9 mouse cellular contexts compared by ENCODE assay signal in genomic region chr14:73116938-73117337, GRCm38 (mm10). TPM values are rescaled to one million over a fixed set of nuclear protein-coding genes. Genes with fewer than 3 reads are reported as not detected.
A peak's percentile ranks its signal among the peaks of the same experiment; 100 is the strongest.
DNase-seq lines count a peak whose midpoint lies in the region; ATAC-seq and TF ChIP-seq lines count a peak whose summit lies in the region.
"Had no signal": no experiment of that assay in that cellular context is flagged by ENCODE, and none has a peak within 500 bp of the region (broad histone marks: within the 10 kb centered on the region; RNA-seq: fewer than 3 reads in every experiment).

No protein-coding gene starts in this region.

- no peak for TF ChIP-seq POLR2A in bone marrow, adult 2 months (IDR thresholded peaks at IDR 0.05; ENCODE audit: borderline replicate concordance, control insufficient read depth, low read depth, low read length)
- TF ChIP-seq POLR2A in spleen, adult 2 months (IDR thresholded peaks at IDR 0.05; ENCODE audit: low read depth, low read length), result 0 out of 2 replicates have a peak, but pooled peaks have one; percentile 8

- H3K9me3 ChIP-seq in lung, embryonic 14.5 days (ENCODE audit: low read depth, low read length), result no peaks in the 10 kb centered on the region
- H3K9me3 ChIP-seq in forebrain, embryonic 12.5 days, result no peaks in the 10 kb centered on the region
- H3K9me3 ChIP-seq: midbrain, embryonic 12.5 days had no signal

- no peaks in the 10 kb centered on the region for H3K27me3 ChIP-seq in lung, embryonic 14.5 days (ENCODE audit: insufficient read depth, low read length)
- H3K27me3 ChIP-seq in spleen, adult 2 months (ENCODE audit: control insufficient read depth, insufficient read depth, low read length), result no peaks in the 10 kb centered on the region
- no peaks in the 10 kb centered on the region for H3K27me3 ChIP-seq in forebrain, embryonic 12.5 days
- H3K27me3 ChIP-seq: midbrain, embryonic 12.5 days had no signal

- no peak overlapping the region for H3K9ac ChIP-seq in lung, embryonic 14.5 days
- H3K9ac ChIP-seq in forebrain, embryonic 12.5 days, result no peak overlapping the region
- H3K9ac ChIP-seq: midbrain, embryonic 12.5 days had no signal

- no peaks in the 10 kb centered on the region for H3K36me3 ChIP-seq in lung, embryonic 14.5 days (ENCODE audit: insufficient read depth)
- no peaks in the 10 kb centered on the region for H3K36me3 ChIP-seq in spleen, adult 2 months (ENCODE audit: control insufficient read depth, insufficient read depth, low read length)
- H3K36me3 ChIP-seq in forebrain, embryonic 12.5 days (replicated peaks), result no peaks in the 10 kb centered on the region
- H3K36me3 ChIP-seq: midbrain, embryonic 12.5 days had no signal

- H3K27ac ChIP-seq in bone marrow, adult 2 months (ENCODE audit: control insufficient read depth, insufficient read depth, low read depth, low read length, poor library complexity), result peak overlapping the region; percentile 65
- H3K27ac ChIP-seq in lung, embryonic 14.5 days (ENCODE audit: low read depth), result 0 out of 2 replicates have a peak overlapping the region, but pooled peaks have one; percentile 24
- H3K27ac ChIP-seq in spleen, adult 2 months (ENCODE audit: insufficient read depth, low read length), result peak overlapping the region; percentile 84
- no peak overlapping the region for H3K27ac ChIP-seq in forebrain, embryonic 12.5 days
- H3K27ac ChIP-seq: midbrain, embryonic 12.5 days had no signal

- WGBS in bone marrow, adult 2 months, result under 1% methylated on average over 9 of the region's 9 CpGs
- 27% methylated on average over 9 of the region's 9 CpGs for WGBS in lung, embryonic 14.5 days
- WGBS in spleen, adult 2 months, result 0% methylated on average over 9 of the region's 9 CpGs
- WGBS in forebrain, embryonic 12.5 days, result 63% methylated on average over 9 of the region's 9 CpGs

- H3K4me2 ChIP-seq in lung, embryonic 14.5 days, result peak overlapping the region; percentile 34
- H3K4me2 ChIP-seq in forebrain, embryonic 12.5 days, result no peak overlapping the region
- H3K4me2 ChIP-seq: midbrain, embryonic 12.5 days had no signal

- ATAC-seq in lung, embryonic 14.5 days (ENCODE audit: insufficient read depth), result peak; percentile 47; the same call in 1 of the 2 replicates
- ATAC-seq in forebrain, embryonic 12.5 days (ENCODE audit: low FRiP score), result no peak

- 0 out of 2 replicates have a peak, but pooled peaks have one; percentile 13 for TF ChIP-seq CTCF in bone marrow, adult 2 months (IDR thresholded peaks at IDR 0.05; ENCODE audit: control insufficient read depth, insufficient read depth, low read length)
- TF ChIP-seq CTCF in lung, embryonic 14.5 days (IDR thresholded peaks at IDR 0.05; ENCODE audit: low read depth), result 0 out of 2 replicates have a peak, but pooled peaks have one; percentile 21
- no peak for TF ChIP-seq CTCF in spleen, adult 2 months (IDR thresholded peaks at IDR 0.05; ENCODE audit: extremely low read depth, insufficient read depth, insufficient read length, insufficient replicate concordance)

- peak; percentile 64 for DNase-seq in layer of hippocampus, adult 11-12 months (ENCODE audit: low spot score)
- no peak for DNase-seq in layer of hippocampus, postnatal 14 days (ENCODE audit: low spot score in 2 of 2)
- DNase-seq in heart, adult 9 months (ENCODE audit: low spot score in 2 of 2), result peak; percentile 69 to 79
- peak; percentile 60 for DNase-seq in kidney, postnatal 10 days
- DNase-seq in lung, embryonic 14.5 days, result peak; percentile 58
- DNase-seq in spleen, adult 2 months (ENCODE audit: low read depth in 1 of 2, low spot score in 2 of 2), result peak; percentile 75 to 79

- peaks cover 9% of the 10 kb centered on the region for H3K4me1 ChIP-seq in bone marrow, adult 2 months (ENCODE audit: control insufficient read depth, insufficient read depth, low read length)
- no peaks in the 10 kb centered on the region for H3K4me1 ChIP-seq in lung, embryonic 14.5 days (ENCODE audit: insufficient read depth)
- H3K4me1 ChIP-seq in spleen, adult 2 months (ENCODE audit: control insufficient read depth, insufficient read depth, insufficient read length), result peaks cover 29% of the 10 kb centered on the region; the same call in 1 of the 2 replicates
- peaks cover 16% of the 10 kb centered on the region for H3K4me1 ChIP-seq in forebrain, embryonic 12.5 days

- no peak overlapping the region for H3K4me3 ChIP-seq in bone marrow, adult 2 months (replicated peaks; ENCODE audit: control insufficient read depth, low read depth, low read length)
- peak overlapping the region; percentile 1; the same call in 1 of the 2 replicates for H3K4me3 ChIP-seq in lung, embryonic 14.5 days (ENCODE audit: low read depth, low read length)
- peak overlapping the region; percentile 31; the same call in 1 of the 2 replicates for H3K4me3 ChIP-seq in spleen, adult 2 months (ENCODE audit: extremely low read depth, insufficient read depth, insufficient read length)
- no peak overlapping the region for H3K4me3 ChIP-seq in forebrain, embryonic 12.5 days (replicated peaks)
- H3K4me3 ChIP-seq: midbrain, embryonic 12.5 days had no signal

RNA-seq across cellular contexts. Expression of gene Rcbtb2, which starts 5.9 kb away (rescaled TPM):
- 10 to 100 TPM; 29.2 to 32.2 TPM for total RNA-seq in layer of hippocampus, postnatal 14 days (2021)
- 11.1 and 18.3 TPM in 2 replicates for polyA plus RNA-seq in bone marrow, adult 2 months (2011; ENCODE audit: insufficient read depth, insufficient read length, low replicate concordance, missing spikeins)
- 119 and 124 TPM in 2 replicates for polyA plus RNA-seq in lung, embryonic 14.5 days (2014; fragmentation: Nextera tagmentation; extraction: Ambion mirVana)
- 14.4 and 17.5 TPM in 2 replicates for polyA plus RNA-seq in spleen, adult 2 months (2012; rRNA removed)
- polyA plus RNA-seq in forebrain, embryonic 12.5 days (2016; fragmentation: Nextera tagmentation; extraction: Ambion mirVana), result 118 and 136 TPM in 2 replicates

Comparison
In these comparisons a context has a peak if more than half of its experiments do, and no peak if none do; other contexts are left out.
1. DNase-seq: peak in layer of hippocampus, adult 11-12 months (single experiment), heart, adult 9 months (2 of 2), kidney, postnatal 10 days (single experiment), lung, embryonic 14.5 days (single experiment) and spleen, adult 2 months (2 of 2); none in layer of hippocampus, postnatal 14 days (0 of 2).
2. H3K4me3 ChIP-seq: peak in lung, embryonic 14.5 days (single experiment) and spleen, adult 2 months (single experiment); none in bone marrow, adult 2 months (single experiment) and forebrain, embryonic 12.5 days (single experiment).